Mouse (Mus musculus) thymus, postnatal 0 days (tissue): ENCODE data around the gene Doc2b. TPM values are rescaled to one million over a fixed set of nuclear protein-coding genes. Genes with fewer than 3 reads are reported as not detected.
A peak's percentile ranks its signal among the peaks of the same experiment; 100 is the strongest.

Experiments used
- DNase-seq: peaks from one replicate; pipeline ENCODE4 v3.0.0-alpha.2; 2015; ENCODE audit warnings: low spot score
- polyA plus RNA-seq: library from polyadenylated mRNA; unstranded; fragments of >200 nt; fragmentation: Nextera tagmentation; extraction: Ambion mirVana; gene quantifications from 2 replicates; pipeline ENCODE4 v1.2.1, GENCODE M21; 2015

Gene Doc2b
- 0.33 TPM in 2 replicates for polyA plus RNA-seq

- DNase-seq: peak; percentile 6
Measured at GRCm38 (mm10) chr11:75796029-75796445, at the start of gene Doc2b. TSS of gene Doc2b (minus strand) at chr11:75796049.

- DNase-seq: no peak
Measured at GRCm38 (mm10) chr11:75842904-75843619, 47.2 kb upstream of the Doc2b start.

- no peak for DNase-seq
Measured at GRCm38 (mm10) chr11:75841503-75841902, 45.7 kb upstream of the Doc2b start.

- no peak for DNase-seq
Measured at GRCm38 (mm10) chr11:75839536-75840430, 43.9 kb upstream of the Doc2b start.

GRCm38 (mm10) chr11:75838861-75839426 is 43.1 kb upstream of the Doc2b start:
- DNase-seq: no peak

GRCm38 (mm10) chr11:75836240-75836610 is 40.4 kb upstream of the Doc2b start:
- peak; percentile 7 for DNase-seq

- no peak for DNase-seq
Measured at GRCm38 (mm10) chr11:75835587-75836239, 39.9 kb upstream of the Doc2b start.

GRCm38 (mm10) chr11:75833081-75833480 is 37.2 kb upstream of the Doc2b start:
- DNase-seq: no peak

- no peak for DNase-seq
Measured at GRCm38 (mm10) chr11:75830386-75830785, 34.5 kb upstream of the Doc2b start.

- peak; percentile 8 for DNase-seq
Measured at GRCm38 (mm10) chr11:75827414-75827813, 31.6 kb upstream of the Doc2b start.

- DNase-seq: no peak
Measured at GRCm38 (mm10) chr11:75823506-75823905, 27.7 kb upstream of the Doc2b start.

GRCm38 (mm10) chr11:75813085-75813484 is 17.2 kb upstream of the Doc2b start:
- no peak for DNase-seq

GRCm38 (mm10) chr11:75811900-75812299 is 16.1 kb upstream of the Doc2b start:
- no peak for DNase-seq

GRCm38 (mm10) chr11:75810526-75810925 is 14.7 kb upstream of the Doc2b start:
- DNase-seq: no peak

- no peak for DNase-seq
Measured at GRCm38 (mm10) chr11:75807486-75807885, 11.6 kb upstream of the Doc2b start.

- no peak for DNase-seq
Measured at GRCm38 (mm10) chr11:75801771-75802550, 6.1 kb upstream of the Doc2b start.

GRCm38 (mm10) chr11:75801369-75801768 is 5.5 kb upstream of the Doc2b start:
- DNase-seq: no peak

GRCm38 (mm10) chr11:75796536-75797246 is 842 bp upstream of the Doc2b start:
- DNase-seq: no peak

- no peak for DNase-seq
Measured at GRCm38 (mm10) chr11:75795321-75795636, 570 bp downstream of the Doc2b start.

GRCm38 (mm10) chr11:75794602-75795320 is 1.1 kb downstream of the Doc2b start:
- DNase-seq: no peak
